ENCODE assay signal across 12 mouse cellular contexts in genomic region chr4:85250271-85250670, GRCm38 (mm10). TPM values are rescaled to one million over a fixed set of nuclear protein-coding genes. Genes with fewer than 3 reads are reported as not detected.
DNase-seq lines count a peak whose midpoint lies in the region; TF ChIP-seq lines count a peak whose summit lies in the region.
"Had no signal": no experiment of that assay in that cellular context is flagged by ENCODE, and none has a peak within 500 bp of the region (broad histone marks: within the 10 kb centered on the region; RNA-seq: fewer than 3 reads in every experiment).

No protein-coding gene starts in this region.

- 19% methylated on average over 2 of the region's 2 CpGs for whole genome bisulfite sequencing in cerebellum, adult 2 months

- no peaks in the 10 kb centered on the region for H3K27me3 ChIP-seq in cerebellum, adult 2 months (ENCODE audit: control insufficient read depth, insufficient read depth, low read length)
- H3K27me3 ChIP-seq: embryonic facial prominence, embryonic 12.5 days; liver, embryonic 12.5 days had no signal

- TF ChIP-seq POLR2A in cerebellum, adult 2 months (IDR thresholded peaks at IDR 0.05; ENCODE audit: borderline replicate concordance, insufficient read depth, low read length) = no peak
- no peak for TF ChIP-seq POLR2A in brain, embryonic 14.5 days (IDR thresholded peaks at IDR 0.05; ENCODE audit: borderline replicate concordance, extremely low read depth, insufficient read depth, insufficient read length, poor library complexity, severe bottlenecking)

- H3K27ac ChIP-seq in cerebellum, adult 2 months (ENCODE audit: insufficient read depth, low read length) = peak overlapping the region; percentile 67; the same call in 1 of the 2 replicates
- H3K27ac ChIP-seq: embryonic facial prominence, embryonic 12.5 days; liver, embryonic 12.5 days had no signal

- no peak for TF ChIP-seq CTCF in cerebellum, adult 2 months (IDR thresholded peaks at IDR 0.05; ENCODE audit: borderline replicate concordance, insufficient read depth, low read depth, low read length)
- TF ChIP-seq CTCF in brain, embryonic 14.5 days (IDR thresholded peaks at IDR 0.05; ENCODE audit: borderline replicate concordance, extremely low read depth, insufficient read depth, insufficient read length) = no peak

- no peak overlapping the region for H3K4me3 ChIP-seq in cerebellum, adult 2 months (replicated peaks; ENCODE audit: insufficient read depth, low read depth, low read length)
- H3K4me3 ChIP-seq: embryonic facial prominence, embryonic 12.5 days; liver, embryonic 12.5 days had no signal

- peak; percentile 41 to 68 for DNase-seq in cerebellum, adult 2 months
- no peak for DNase-seq in cerebellum, adult 11-12 months
- peak; percentile 63 to 70 for DNase-seq in layer of hippocampus, adult 8-10 months (ENCODE audit: low spot score in 2 of 2)
- DNase-seq in layer of hippocampus, adult 9-10 months (ENCODE audit: low spot score) = no peak
- DNase-seq in brain, embryonic 14.5 days (ENCODE audit: low read depth) = peak; percentile 96
- DNase-seq in layer of hippocampus, adult 9-11 months = peak; percentile 53
- DNase-seq in gastrocnemius, postnatal 25 days = no peak
- no peak for DNase-seq in thymus, postnatal 36 days
- DNase-seq: B cell, adult 2 months had no signal

- H3K4me1 ChIP-seq in cerebellum, adult 2 months (ENCODE audit: control insufficient read depth, insufficient read depth, low read length) = peaks cover 12% of the 10 kb centered on the region; the same call in 1 of the 2 replicates
- H3K4me1 ChIP-seq: embryonic facial prominence, embryonic 12.5 days; liver, embryonic 12.5 days had no signal

RNA-seq across cellular contexts. Expression of gene Sh3gl2, which starts 45.3 kb away (rescaled TPM):
- 369 and 387 TPM in 2 replicates for polyA plus RNA-seq in cerebellum, adult 2 months (2012; rRNA removed)
- total RNA-seq in layer of hippocampus, adult 8-10 months (2022) = 100 to 1,000 TPM; 256 to 290 (median 273) TPM
- polyA plus RNA-seq in brain, embryonic 14.5 days (2012; rRNA removed) = 35.2 and 46.7 TPM in 2 replicates
- 1 to 10 TPM in 1 of 2 experiments, under 1 TPM in 1; 0.84 to 1.1 TPM for total RNA-seq in gastrocnemius, postnatal 25 days (2021)
- total RNA-seq: megakaryocyte progenitor cell, adult 5-6 weeks had no signal

Comparison
In these comparisons a context has a peak if more than half of its experiments do, and no peak if none do; other contexts are left out.
1. DNase-seq: peak in cerebellum, adult 2 months (2 of 2), layer of hippocampus, adult 8-10 months (2 of 2), brain, embryonic 14.5 days (single experiment) and layer of hippocampus, adult 9-11 months (single experiment); none in cerebellum, adult 11-12 months (single experiment), layer of hippocampus, adult 9-10 months (single experiment), gastrocnemius, postnatal 25 days (single experiment) and thymus, postnatal 36 days (0 of 2).
2. RNA of gene Sh3gl2, which starts 45.3 kb away (total RNA-seq): 256 to 290 TPM in layer of hippocampus, adult 8-10 months; 0.84 to 1.1 TPM in gastrocnemius, postnatal 25 days; every median in the first group is over 100 times any median in the second.